Mouse (Mus musculus): Measurements from ENCODE around the gene Dclk1. TPM values are rescaled to one million over a fixed set of nuclear protein-coding genes. Genes with fewer than 3 reads are reported as not detected.

The Dclk1 gene
- polyA plus RNA-seq, 1 experiment from 2014 or later = 140 TPM

DNA sequence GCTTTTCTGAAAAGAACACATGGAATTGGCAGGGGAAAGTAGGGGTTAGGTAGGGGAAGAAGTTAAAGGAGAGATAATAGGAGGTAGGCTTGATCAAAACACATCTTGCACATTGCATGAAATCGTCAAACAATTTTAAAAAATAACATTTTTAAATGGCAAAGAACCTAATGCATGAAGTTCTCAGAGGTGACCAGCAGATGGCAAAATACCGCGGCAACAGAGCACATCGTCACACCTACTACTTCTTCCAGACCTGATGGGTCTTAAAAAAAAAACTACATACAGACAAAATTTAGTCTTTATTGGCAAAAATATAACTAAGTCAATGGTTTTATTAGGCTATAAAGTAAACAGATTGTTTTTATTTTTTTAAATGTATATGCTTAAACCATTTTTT is 252.2 kb downstream of the Dclk1 start:
- H3K4me2 ChIP-seq (ENCODE audit: low read length) = no peak overlapping the region
- H3K4me3 ChIP-seq (ENCODE audit: low read depth, low read length) = no peak overlapping the region
- no peaks in the 10 kb centered on the region for H3K9me3 ChIP-seq (replicated peaks; ENCODE audit: control insufficient read depth, low read length)
- H3K27ac ChIP-seq (ENCODE audit: low read depth, low read length) = no peak overlapping the region
- 46% methylated on average over 4 of the region's 4 CpGs for WGBS
- peaks cover 28% of the 10 kb centered on the region for H3K36me3 ChIP-seq (ENCODE audit: control insufficient read depth, insufficient read depth, low read length)
- 0 out of 2 replicates have a peak, but pooled peaks have one; percentile 29 for ATAC-seq
- no peaks in the 10 kb centered on the region for H3K27me3 ChIP-seq (replicated peaks; ENCODE audit: control insufficient read depth, insufficient read depth, low read length)
- DNase-seq (ENCODE audit: low spot score) = no peak
- no peak overlapping the region for H3K9ac ChIP-seq (ENCODE audit: low read length)
- H3K4me1 ChIP-seq (ENCODE audit: control insufficient read depth, insufficient read depth, low read length) = no peaks in the 10 kb centered on the region

GRCm38 (mm10) chr3:55495231-55495630 is 253.1 kb downstream of the Dclk1 start:
- H3K4me3 ChIP-seq (ENCODE audit: low read depth, low read length) = no peak overlapping the region
- H3K4me1 ChIP-seq (ENCODE audit: control insufficient read depth, insufficient read depth, low read length) = no peaks in the 10 kb centered on the region
- H3K4me2 ChIP-seq (ENCODE audit: low read length) = no peak overlapping the region
- H3K9ac ChIP-seq (ENCODE audit: low read length) = no peak overlapping the region
- H3K27ac ChIP-seq (ENCODE audit: low read depth, low read length) = no peak overlapping the region
- DNase-seq (ENCODE audit: low spot score) (no peak), ATAC-seq (no peak)
- 93% methylated on average over 7 of the region's 7 CpGs for WGBS
- H3K27me3 ChIP-seq (replicated peaks; ENCODE audit: control insufficient read depth, insufficient read depth, low read length) = no peaks in the 10 kb centered on the region
- H3K9me3 ChIP-seq (replicated peaks; ENCODE audit: control insufficient read depth, low read length) = no peaks in the 10 kb centered on the region
- H3K36me3 ChIP-seq (ENCODE audit: control insufficient read depth, insufficient read depth, low read length) = peaks cover 25% of the 10 kb centered on the region

- H3K4me3 ChIP-seq (ENCODE audit: low read depth, low read length) = no peak overlapping the region
- DNase-seq (ENCODE audit: low spot score) (no peak), ATAC-seq (no peak)
- no peaks in the 10 kb centered on the region for H3K9me3 ChIP-seq (replicated peaks; ENCODE audit: control insufficient read depth, low read length)
- H3K27ac ChIP-seq (ENCODE audit: low read depth, low read length) = no peak overlapping the region
- H3K36me3 ChIP-seq (ENCODE audit: control insufficient read depth, insufficient read depth, low read length) = peaks cover 24% of the 10 kb centered on the region
- no peak overlapping the region for H3K4me2 ChIP-seq (ENCODE audit: low read length)
- WGBS = 34% methylated on average over 4 of the region's 4 CpGs
- no peaks in the 10 kb centered on the region for H3K4me1 ChIP-seq (ENCODE audit: control insufficient read depth, insufficient read depth, low read length)
- no peaks in the 10 kb centered on the region for H3K27me3 ChIP-seq (replicated peaks; ENCODE audit: control insufficient read depth, insufficient read depth, low read length)
- no peak overlapping the region for H3K9ac ChIP-seq (ENCODE audit: low read length)
Measured at GRCm38 (mm10) chr3:55495866-55496265, 253.7 kb downstream of the Dclk1 start.

- peak; percentile 19 for DNase-seq (ENCODE audit: low spot score)
Measured at GRCm38 (mm10) chr3:55496462-55496941, 254.3 kb downstream of the Dclk1 start.

DNA sequence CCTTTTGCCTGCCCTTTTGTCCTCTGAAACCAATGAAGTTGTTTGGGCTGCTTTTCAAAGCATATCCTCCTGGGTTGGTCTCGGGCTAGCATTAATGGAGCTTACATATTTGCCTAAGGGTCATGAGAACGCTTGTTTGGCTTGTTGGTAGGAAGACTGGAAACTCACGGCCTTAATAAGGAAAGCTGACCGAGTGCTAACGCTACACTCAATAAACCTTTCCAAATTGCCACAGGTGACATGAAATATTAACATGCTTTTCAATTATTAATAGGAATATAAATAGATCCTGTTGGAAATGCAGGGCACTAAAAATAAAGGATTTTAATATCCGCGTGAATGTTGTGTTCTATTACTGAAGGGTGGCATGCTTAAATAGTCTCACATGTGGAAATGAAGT is 257.1 kb downstream of the Dclk1 start:
- no peak overlapping the region for H3K9ac ChIP-seq (ENCODE audit: low read length)
- H3K27ac ChIP-seq (ENCODE audit: low read depth, low read length) = no peak overlapping the region
- H3K9me3 ChIP-seq (replicated peaks; ENCODE audit: control insufficient read depth, low read length) = no peaks in the 10 kb centered on the region
- H3K4me3 ChIP-seq (ENCODE audit: low read depth, low read length) = no peak overlapping the region
- H3K4me2 ChIP-seq (ENCODE audit: low read length) = no peak overlapping the region
- 91% methylated on average over 7 of the region's 7 CpGs for WGBS
- no peaks in the 10 kb centered on the region for H3K27me3 ChIP-seq (replicated peaks; ENCODE audit: control insufficient read depth, insufficient read depth, low read length)
- H3K4me1 ChIP-seq (ENCODE audit: control insufficient read depth, insufficient read depth, low read length) = no peaks in the 10 kb centered on the region
- ATAC-seq (no peak), DNase-seq (ENCODE audit: low spot score) (no peak)
- H3K36me3 ChIP-seq (ENCODE audit: control insufficient read depth, insufficient read depth, low read length) = peaks cover 34% of the 10 kb centered on the region

More at GRCm38 (mm10) chr3:55496462-55496941, 254.3 kb downstream of the Dclk1 start:
- Histone ChIP-seq H3K9ac (ENCODE audit: low read length) (no peak overlapping the region), H3K27ac (ENCODE audit: low read depth, low read length) (no peak overlapping the region), H3K4me1 (ENCODE audit: control insufficient read depth, insufficient read depth, low read length) (no peaks in the 10 kb centered on the region), H3K4me2 (ENCODE audit: low read length) (no peak overlapping the region), H3K36me3 (ENCODE audit: control insufficient read depth, insufficient read depth, low read length) (peaks cover 17% of the 10 kb centered on the region), H3K4me3 (ENCODE audit: low read depth, low read length) (no peak overlapping the region), H3K9me3 (replicated peaks; ENCODE audit: control insufficient read depth, low read length) (no peaks in the 10 kb centered on the region), H3K27me3 (replicated peaks; ENCODE audit: control insufficient read depth, insufficient read depth, low read length) (no peaks in the 10 kb centered on the region)
- ATAC-seq = no peak
- WGBS = 32% methylated on average over 9 of the region's 9 CpGs

GRCm38 (mm10) chr3:55510198-55510597 is 268.0 kb downstream of the Dclk1 start:
- no peak overlapping the region for H3K27ac ChIP-seq (ENCODE audit: low read depth, low read length)
- no peak overlapping the region for H3K4me2 ChIP-seq (ENCODE audit: low read length)
- no peaks in the 10 kb centered on the region for H3K9me3 ChIP-seq (replicated peaks; ENCODE audit: control insufficient read depth, low read length)
- ATAC-seq = no peak
- no peaks in the 10 kb centered on the region for H3K4me1 ChIP-seq (ENCODE audit: control insufficient read depth, insufficient read depth, low read length)
- no peak overlapping the region for H3K4me3 ChIP-seq (ENCODE audit: low read depth, low read length)
- no peaks in the 10 kb centered on the region for H3K27me3 ChIP-seq (replicated peaks; ENCODE audit: control insufficient read depth, insufficient read depth, low read length)
- WGBS = 95% methylated on average over 7 of the region's 7 CpGs
- H3K9ac ChIP-seq (ENCODE audit: low read length) = no peak overlapping the region
- peaks cover 41% of the 10 kb centered on the region for H3K36me3 ChIP-seq (ENCODE audit: control insufficient read depth, insufficient read depth, low read length)
- DNase-seq (ENCODE audit: low spot score) = no peak

- 82% methylated on average over 6 of the region's 6 CpGs for WGBS
- Histone ChIP-seq H3K27ac (ENCODE audit: low read depth, low read length) (no peak overlapping the region), H3K9me3 (replicated peaks; ENCODE audit: control insufficient read depth, low read length) (no peaks in the 10 kb centered on the region), H3K27me3 (replicated peaks; ENCODE audit: control insufficient read depth, insufficient read depth, low read length) (no peaks in the 10 kb centered on the region), H3K4me1 (ENCODE audit: control insufficient read depth, insufficient read depth, low read length) (no peaks in the 10 kb centered on the region), H3K4me3 (ENCODE audit: low read depth, low read length) (no peak overlapping the region), H3K36me3 (ENCODE audit: control insufficient read depth, insufficient read depth, low read length) (peaks cover 36% of the 10 kb centered on the region), H3K9ac (ENCODE audit: low read length) (no peak overlapping the region), H3K4me2 (ENCODE audit: low read length) (no peak overlapping the region)
- no peak for DNase-seq (ENCODE audit: low spot score)
- no peak for ATAC-seq
Measured at GRCm38 (mm10) chr3:55511658-55512057, 269.5 kb downstream of the Dclk1 start.

GRCm38 (mm10) chr3:55515966-55516365 is 273.8 kb downstream of the Dclk1 start:
- Histone ChIP-seq H3K4me3 (ENCODE audit: low read depth, low read length) (no peak overlapping the region), H3K9me3 (replicated peaks; ENCODE audit: control insufficient read depth, low read length) (no peaks in the 10 kb centered on the region), H3K9ac (ENCODE audit: low read length) (no peak overlapping the region), H3K27me3 (replicated peaks; ENCODE audit: control insufficient read depth, insufficient read depth, low read length) (no peaks in the 10 kb centered on the region), H3K27ac (ENCODE audit: low read depth, low read length) (no peak overlapping the region), H3K36me3 (ENCODE audit: control insufficient read depth, insufficient read depth, low read length) (peaks cover 21% of the 10 kb centered on the region), H3K4me1 (ENCODE audit: control insufficient read depth, insufficient read depth, low read length) (peaks cover 6% of the 10 kb centered on the region), H3K4me2 (ENCODE audit: low read length) (no peak overlapping the region)
- DNase-seq (ENCODE audit: low spot score) = no peak
- WGBS = 82% methylated on average over 5 of the region's 5 CpGs
- ATAC-seq = no peak

DNA sequence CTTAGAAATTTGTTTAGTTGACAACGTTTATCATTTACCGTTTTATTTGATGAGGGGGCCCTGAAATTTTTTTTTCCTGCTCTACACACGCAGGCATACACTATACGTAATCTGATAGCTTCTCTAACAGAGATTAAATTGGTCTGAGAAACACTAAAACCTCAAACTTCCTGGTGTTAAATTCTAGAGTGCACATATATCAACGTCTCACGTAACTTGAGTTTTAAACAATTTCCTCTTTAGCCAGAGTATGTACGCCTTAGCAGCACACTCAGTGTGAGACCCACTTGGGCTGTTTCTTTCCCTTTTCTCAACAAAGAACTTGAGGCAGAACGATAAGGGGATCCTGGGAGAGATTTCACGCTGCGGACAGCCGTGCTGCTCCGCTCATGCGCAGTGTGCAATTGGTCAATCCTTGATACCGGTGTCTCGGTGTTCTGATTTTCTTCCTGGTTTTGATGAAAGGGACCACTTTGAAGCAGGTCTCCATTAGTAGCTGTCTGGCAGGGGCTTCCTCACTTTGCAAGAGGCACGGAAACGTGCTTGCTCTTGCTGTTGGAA is 275.4 kb downstream of the Dclk1 start:
- DNase-seq (ENCODE audit: low spot score) (no peak), ATAC-seq (no peak)
- Histone ChIP-seq H3K27me3 (replicated peaks; ENCODE audit: control insufficient read depth, insufficient read depth, low read length) (no peaks in the 10 kb centered on the region), H3K4me1 (ENCODE audit: control insufficient read depth, insufficient read depth, low read length) (peaks cover 17% of the 10 kb centered on the region), H3K9me3 (replicated peaks; ENCODE audit: control insufficient read depth, low read length) (no peaks in the 10 kb centered on the region), H3K36me3 (ENCODE audit: control insufficient read depth, insufficient read depth, low read length) (peaks cover 21% of the 10 kb centered on the region), H3K4me3 (ENCODE audit: low read depth, low read length) (no peak overlapping the region), H3K9ac (ENCODE audit: low read length) (no peak overlapping the region), H3K27ac (ENCODE audit: low read depth, low read length) (no peak overlapping the region), H3K4me2 (ENCODE audit: low read length) (no peak overlapping the region)
- WGBS = 87% methylated on average over 17 of the region's 17 CpGs

Measured in forebrain, embryonic 14.5 days (tissue).